Mouse (Mus musculus): ENCODE measurements around the gene Rin2. TPM values are rescaled to one million over a fixed set of nuclear protein-coding genes. Genes with fewer than 3 reads are reported as not detected.

Gene Rin2
- total RNA-seq, 4 experiments from 2014 or later: 28.4 to 45.9 (median 35.7) TPM

Small RNA genes within 50 kb of the gene (microRNA-seq; reads per million reads assigned to microRNA genes)
- 0 reads per million in 2 experiments for gene Gm25026

Other genes with a start within 250 kb of the Rin2 start
- gene Naa20, start 226.9 kb downstream of the Rin2 start, total RNA-seq (2022): 10 to 100 TPM; 67.6 to 70.7 (median 69.0) TPM

Measured in layer of hippocampus, adult 8-10 months (tissue).